Mouse (Mus musculus) kidney, postnatal 25 days (tissue): ENCODE measurements at regions not wholly inside any gene's neighbourhood (a gene's known extent, or its start where the extent isn't known, plus 50 kb on each side); places are given as distances from the start of the nearest gene placed in this dataset.

Experiments
- DNase-seq, 2 experiments: peaks; one replicate each; pipeline ENCODE4 v3.0.0; 2021; ENCODE audit warnings: mixed read lengths in 2 of 2

DNA sequence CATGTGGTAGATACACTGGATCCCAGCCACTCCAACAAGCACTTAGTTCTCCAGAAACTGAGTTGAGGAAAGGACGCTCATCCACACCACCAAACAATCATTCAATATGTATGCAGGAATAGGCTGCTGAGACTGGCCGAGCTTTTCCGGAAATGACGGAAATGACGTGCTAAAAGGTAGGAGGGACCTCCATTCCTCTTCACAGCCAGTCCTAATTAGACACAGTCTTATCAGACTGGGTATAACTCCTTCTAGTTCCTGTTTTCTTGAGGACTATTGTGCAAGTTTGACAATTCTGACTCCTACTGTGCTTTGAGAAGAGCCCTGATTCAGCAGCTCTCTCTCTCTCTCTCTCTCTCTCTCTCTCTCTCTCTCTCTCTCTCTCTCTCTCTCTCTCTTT is 477.9 kb upstream of the Gm26657 start:
- DNase-seq: no peak

DNA sequence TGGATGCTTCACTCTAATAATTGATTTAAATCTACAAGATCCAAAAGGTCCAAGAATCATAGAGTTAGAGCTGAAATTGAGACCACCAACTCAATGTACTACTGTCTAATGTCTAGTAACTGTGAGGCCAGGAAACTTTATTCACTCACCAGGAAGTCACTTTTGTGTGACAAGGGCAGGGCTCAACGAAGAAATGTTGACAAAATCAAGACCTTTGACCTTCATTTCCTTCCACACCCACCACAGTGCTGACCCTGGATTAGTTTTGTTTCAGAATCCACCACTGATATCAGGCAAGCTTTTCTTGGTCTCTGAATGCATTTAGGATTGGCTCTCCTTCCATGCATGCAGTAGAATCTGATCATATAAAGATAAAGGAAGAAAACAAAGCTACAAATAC is 487.5 kb upstream of the Gm26657 start:
- no peak for DNase-seq

- no peak for DNase-seq
Observed at GRCm38 (mm10) chr4:56251766-56252165, 488.1 kb upstream of the Gm26657 start.

DNA sequence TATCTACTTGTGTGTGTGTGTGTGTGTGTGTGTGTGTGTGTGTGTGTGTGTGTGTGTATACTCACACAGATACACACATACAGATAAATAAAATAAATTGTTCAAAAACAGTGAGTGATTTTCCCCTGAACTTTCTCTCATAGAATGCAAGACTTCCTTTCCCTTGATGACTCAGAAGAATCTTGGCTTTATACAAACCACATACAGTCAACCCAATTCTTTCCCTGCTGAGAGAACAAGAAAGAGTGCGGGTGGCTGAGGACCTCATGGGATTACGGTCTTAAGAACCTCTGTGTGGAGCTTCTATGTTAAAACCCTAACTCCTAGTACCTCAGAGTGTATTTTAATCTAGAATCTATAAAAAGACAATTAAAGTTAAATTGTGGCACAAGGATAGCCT is 489.3 kb upstream of the Gm26657 start:
- no peak for DNase-seq

- DNase-seq: no peak
Observed at GRCm38 (mm10) chr4:56243863-56244262, 496.0 kb upstream of the Gm26657 start.

DNA sequence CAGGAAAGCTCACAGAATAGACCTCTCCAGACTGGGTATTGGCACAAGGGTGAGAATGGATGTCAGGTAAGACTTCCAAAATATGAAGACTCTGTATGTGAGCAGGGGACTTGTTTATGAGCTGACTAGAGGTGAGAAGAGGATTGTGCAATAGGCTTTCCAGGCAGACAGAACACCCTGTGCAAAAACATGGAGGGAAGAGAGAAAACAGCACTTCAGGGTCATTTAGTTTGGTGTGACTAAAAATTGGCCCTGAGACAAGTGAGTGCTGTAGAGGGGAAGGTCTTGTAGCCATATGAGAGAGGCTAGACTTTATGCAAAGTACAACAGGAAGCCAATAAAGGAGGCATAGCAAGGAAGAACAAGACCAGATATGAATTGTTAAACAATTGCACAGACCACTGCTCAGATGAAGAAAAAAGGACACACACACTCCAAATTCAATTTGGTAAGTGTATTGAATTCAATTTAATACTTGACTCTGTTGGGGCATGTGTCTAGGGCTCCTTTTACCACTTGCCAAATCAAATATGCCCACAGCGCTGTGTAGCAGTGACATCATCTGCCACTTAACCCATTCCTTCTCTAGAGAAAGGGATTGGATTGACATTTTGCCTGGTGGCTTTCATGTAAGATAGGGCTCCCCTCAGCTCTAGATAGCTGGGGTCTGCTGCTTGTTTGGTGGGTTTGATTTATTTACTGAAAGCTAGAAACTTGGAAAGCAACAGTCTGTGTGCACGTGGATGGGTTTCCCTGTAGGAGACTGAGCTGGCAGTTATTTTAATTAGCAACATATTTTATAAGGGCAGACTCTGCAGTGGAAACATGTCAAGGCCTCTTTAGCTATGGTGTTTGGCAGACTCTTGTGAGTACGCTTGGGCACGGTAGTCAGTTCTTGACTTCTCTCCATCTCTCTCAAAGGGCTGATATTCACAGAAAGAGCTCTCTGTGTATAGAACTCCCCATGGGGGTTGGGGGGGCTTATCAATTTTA is 501.1 kb upstream of the Gm26657 start:
- DNase-seq: no peak

- no peak for DNase-seq
Observed at GRCm38 (mm10) chr4:56231414-56231813, 508.5 kb upstream of the Gm26657 start.

DNA sequence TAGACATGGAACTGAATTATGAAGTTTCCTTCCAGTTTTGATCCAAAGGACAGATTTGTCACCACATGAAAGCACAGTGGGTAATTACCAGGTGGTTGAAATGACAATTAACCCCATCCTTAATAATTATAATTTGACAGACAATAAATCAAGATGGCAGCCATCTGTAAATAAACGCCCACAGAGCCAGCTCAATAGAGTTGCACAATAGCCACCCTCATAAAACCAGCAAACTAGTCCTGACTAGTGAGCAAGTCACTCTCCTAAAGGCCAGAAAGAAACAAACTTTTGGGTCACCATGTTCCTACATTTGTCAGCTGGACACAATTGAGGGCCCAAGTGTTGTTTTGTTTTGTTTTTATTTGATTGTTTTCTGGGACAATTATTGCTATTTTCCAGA is 509.4 kb upstream of the Gm26657 start:
- no peak for DNase-seq

DNA sequence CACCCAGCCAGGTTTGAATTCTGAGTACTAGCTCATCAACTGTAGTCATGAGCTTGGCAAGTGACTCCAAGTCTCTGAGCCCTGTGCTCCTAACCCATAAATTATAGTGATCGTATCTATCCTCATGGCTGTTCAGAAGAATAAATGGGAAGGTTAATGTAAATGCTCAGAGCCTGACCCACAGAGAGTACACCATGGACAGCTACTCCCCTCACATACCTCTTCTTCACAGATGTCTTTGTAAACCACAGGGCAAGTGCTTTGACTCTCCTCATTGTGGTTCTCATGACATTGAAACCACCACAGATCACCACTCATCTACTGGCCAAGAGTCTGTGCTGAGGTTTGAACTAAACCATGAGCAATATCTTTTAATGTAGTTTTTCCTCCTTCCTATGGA is 513.4 kb upstream of the Gm26657 start:
- no peak for DNase-seq

DNA sequence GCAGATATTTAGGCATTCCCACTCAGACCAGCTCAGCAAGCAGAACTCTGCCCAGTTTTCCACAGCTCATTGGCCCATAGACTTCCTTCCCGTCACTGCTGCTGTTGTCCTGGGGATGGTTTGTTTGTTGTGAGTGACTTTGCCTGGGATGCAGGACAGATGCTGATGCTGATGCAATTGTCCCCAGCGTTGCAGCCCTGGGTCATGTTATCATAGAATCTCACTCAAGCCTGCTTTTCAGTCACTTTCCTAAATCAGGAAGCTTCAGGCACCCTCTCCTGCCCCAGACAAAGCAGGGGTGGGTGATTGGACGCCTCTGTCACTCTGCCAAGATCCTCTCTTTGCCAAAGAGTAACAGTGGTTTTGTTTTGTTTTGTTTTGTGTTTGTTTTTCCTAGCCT is 515.3 kb upstream of the Gm26657 start:
- DNase-seq: peak; percentile 37 to 46

DNA sequence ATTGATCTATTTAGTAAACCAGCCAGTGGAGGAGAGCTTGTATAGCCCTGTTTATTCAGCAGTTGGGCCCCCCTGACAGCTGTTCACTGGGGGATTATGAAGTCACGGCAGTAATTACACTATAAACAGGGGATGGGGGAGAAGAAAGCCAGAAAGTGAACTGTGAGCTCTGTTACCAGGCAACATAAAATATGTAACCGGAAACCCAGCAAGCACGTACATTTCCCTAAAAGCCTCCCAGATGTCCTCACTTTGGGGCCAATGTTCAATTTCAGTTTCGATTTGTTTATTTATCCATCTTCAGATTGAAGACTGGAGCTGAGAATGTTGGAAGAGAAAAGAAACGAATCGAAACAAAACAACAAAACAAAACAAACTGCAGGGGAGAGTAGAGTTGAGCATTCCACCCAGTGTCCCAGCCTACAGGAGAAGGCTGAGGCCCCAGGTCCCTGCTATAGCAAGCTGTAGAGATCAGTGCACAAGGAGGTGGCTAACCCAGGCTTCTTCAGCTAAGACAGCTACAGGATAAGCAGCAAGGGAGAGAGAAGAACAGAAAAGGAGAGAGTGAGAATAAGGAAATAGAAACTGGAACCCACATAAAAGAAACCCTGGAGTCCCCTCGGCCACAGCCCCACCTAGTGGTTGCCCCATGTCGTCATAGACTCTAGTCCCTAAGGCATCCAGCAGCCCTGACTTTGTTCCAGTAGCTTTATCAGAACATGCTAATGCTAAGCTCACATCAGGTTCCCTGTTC is 517.7 kb upstream of the Gm26657 start:
- DNase-seq: peak; percentile 47 to 60

DNA sequence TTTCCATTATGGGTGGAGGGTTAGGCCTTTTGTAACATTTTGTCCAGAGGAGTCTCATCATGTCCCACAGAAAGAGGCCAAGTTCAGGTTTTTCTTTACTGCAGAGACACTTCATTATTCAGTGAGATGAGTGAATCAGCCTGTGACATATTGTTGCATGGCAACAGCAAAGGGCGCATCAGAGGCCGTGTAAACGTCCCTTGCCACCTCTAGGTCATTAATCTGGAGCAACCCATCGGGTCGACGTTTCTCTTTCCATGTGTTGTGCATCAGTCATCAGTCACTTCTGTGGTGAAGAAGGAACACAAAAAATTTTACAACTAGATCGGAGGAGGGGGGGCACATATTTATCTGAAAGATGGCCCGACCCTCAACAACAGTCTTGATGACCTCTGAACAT is 519.3 kb upstream of the Gm26657 start:
- no peak for DNase-seq

DNA sequence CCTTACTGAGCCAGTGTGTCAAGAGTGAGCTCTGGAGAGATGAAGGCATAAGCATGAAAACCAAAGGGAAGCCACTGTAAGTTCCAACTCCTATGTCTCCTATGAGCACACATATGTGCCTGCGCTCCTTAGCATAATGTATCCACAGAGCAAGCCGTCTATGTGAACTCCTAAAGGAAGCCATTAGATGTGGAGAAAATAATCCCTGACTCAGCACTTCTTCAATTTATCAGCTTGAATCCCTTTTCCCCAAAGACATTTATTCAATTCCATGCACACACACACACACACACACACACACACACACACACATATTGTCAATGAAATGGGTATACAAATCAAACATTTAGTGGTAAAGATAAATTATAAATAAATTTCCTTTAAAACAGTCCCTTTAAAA is 530.4 kb upstream of the Gm26657 start:
- no peak for DNase-seq

DNA sequence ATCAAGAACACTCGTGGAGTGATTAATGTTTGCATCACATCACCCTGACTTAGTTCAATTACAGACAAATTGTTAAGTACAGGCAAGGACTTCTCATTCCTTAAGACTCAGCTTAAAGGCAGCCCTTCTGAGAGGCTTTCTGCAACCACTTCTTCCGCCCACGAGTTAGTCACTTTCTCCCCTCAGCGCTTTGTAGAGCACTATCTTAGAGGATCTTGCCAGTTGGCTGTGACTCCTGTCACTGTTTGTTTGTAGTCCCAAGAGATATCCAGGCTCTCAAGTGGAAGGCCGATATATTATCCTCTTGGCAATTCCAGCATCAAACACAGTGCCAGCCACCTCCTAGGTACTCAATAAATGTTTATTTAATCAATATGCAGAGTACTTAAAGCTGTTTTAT is 532.1 kb upstream of the Gm26657 start:
- DNase-seq: no peak

DNA sequence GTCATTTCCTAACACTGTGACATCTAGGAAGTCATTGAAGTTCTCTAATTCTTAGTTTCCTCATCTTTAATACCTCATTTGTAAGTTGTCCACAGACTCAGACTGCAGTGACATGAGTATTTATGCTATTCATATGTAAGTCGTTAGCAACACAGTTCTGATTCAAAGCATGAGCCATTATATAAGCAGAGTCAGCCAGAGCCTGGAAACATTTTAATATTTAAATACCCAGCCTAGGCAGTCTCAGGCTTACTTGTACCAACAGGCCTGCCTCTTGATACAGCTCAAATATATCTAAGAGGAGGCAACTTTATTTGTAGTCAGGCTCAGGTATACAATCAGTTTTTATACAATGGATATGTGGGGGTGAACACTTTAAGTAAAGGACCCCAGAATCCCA is 534.8 kb upstream of the Gm26657 start:
- no peak for DNase-seq

DNA sequence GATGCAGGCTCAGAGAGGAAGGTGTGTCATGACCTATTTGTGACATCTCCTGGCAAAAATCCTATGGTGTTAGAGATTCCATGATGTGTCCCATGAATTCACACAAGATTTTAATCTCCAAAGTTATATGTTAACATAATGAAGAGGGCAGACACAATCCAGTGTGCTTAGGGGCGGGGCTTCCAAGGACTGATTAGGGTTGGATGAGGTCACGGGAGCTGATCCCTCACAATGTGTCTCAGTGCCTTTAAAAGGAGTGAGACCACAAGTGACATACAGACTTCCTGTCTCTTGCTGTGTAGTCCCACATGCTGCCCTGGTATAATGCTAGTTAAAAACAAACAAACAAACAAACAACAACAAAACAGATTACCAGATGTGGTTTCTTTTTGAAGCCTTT is 546.5 kb upstream of the Gm26657 start:
- DNase-seq: no peak

- no peak for DNase-seq
Observed at GRCm38 (mm10) chr4:56192516-56192915, 547.4 kb upstream of the Gm26657 start.

DNA sequence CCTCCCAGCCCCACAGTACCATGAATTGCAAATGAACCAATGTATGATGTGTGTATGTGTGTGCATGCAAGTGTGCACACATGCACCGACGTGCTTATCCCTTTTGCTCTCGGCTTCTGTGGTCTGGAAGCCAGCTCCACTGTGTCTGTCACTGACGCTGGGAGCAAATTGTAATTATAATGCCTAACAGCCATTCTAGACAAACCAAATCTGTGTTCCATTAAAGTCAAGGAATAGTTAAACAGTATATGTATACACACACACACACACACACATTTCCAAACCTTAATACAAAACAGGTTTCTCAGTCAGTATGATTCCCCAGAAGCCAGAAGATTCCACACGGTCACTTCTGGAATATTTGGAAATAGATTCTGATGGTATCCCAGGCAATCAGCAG is 560.3 kb upstream of the Gm26657 start:
- no peak for DNase-seq

- no peak for DNase-seq
Observed at GRCm38 (mm10) chr4:56178844-56179481, 560.9 kb upstream of the Gm26657 start.

- DNase-seq: no peak
Observed at GRCm38 (mm10) chr4:56161257-56161594, 578.6 kb upstream of the Gm26657 start.

- DNase-seq: peak in 1 of 2 experiments; percentile 39
Observed at GRCm38 (mm10) chr4:56160551-56161256, 579.2 kb upstream of the Gm26657 start.

DNA sequence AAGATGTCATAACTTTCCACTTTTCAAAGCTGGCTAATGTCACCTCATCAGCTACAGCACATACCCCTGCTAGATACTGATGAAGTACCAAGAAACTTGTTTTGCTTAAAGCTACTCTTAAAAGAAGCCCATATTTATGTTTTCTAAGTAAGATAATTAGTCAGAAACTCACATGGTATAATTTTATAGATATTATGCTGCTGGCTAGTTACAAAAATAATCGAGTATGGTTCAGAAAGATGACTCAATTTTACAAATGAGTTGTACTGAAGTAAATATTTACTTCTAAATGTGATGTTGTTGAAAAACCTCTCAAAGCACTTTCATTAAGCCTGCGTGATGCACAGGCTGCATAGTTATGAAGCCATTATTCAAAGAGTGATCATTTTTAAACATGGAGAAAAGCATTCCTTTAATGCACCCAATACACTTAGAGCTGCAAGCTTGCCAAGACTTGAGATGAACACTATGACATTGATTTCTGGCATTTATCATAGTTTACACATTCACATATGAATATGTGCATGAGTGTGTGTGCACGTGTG is 582.3 kb upstream of the Gm26657 start:
- DNase-seq: no peak

DNA sequence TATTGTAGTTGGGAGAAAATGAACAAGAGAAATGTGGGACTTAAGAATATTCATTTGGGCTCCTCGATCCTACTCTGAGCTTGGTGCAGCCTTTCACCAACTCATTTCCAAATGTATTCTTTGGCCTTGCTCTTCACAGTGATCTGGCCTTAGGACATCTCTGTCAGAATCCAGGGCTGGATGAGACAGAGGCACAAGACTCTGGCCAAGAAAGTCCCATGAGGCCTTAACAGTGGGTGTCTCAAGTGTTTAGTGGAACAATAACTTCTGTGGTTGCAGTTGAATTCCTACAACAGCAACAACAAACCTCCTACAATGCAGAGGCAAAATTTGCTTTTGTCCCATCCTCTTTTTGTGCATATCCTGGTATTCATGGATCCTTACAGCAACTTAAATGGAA is 589.2 kb upstream of the Gm26657 start:
- DNase-seq: no peak
